Mouse (Mus musculus): ENCODE measurements at regions not wholly inside any gene's neighbourhood (a gene's known extent, or its start where the extent isn't known, plus 50 kb on each side); places are given as distances from the start of the nearest gene placed in this dataset.

DNA sequence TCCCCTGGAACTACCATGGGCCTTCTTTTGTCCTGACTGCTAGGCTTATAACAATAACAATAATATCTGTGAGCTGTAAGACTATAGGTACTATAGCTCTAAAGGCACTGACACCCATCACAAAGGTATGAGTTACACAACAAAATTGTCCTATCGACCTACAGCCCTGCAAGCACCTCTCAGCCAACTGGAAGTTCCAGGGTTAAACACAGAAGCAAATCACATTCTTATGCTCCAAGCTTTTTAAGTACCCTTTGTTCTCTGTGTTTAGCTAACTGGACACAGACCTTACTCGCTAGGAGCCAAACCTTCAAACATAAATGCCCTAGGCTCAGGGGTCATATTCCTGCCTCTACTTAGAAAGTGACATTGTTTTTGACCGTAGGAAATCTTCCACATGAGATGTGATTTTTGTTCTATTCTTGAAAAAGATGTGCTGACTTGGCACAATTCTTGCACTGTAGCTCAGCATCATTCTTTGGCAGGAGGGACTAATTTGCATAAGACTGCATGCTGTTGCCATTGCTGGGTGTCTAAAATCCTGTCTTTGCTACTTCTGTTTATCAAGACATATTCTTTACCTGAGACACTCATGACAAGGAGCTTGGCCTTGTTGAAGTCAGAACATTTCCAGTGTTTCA lies 66.8 kb upstream of the Tbl1x start:
- TF ChIP-seq POLR2A (IDR thresholded peaks at IDR 0.05; ENCODE audit: insufficient read depth, low read depth, low read length) = no peak
- TF ChIP-seq CTCF (IDR thresholded peaks at IDR 0.05; ENCODE audit: insufficient read depth, low read depth, low read length) = no peak
